Mouse (Mus musculus) regulatory T cell (primary cell): ENCODE data around the gene Klk1b1.
"Not testable (repeated sequence)": the region's sequence is repeated elsewhere in the genome, so short reads cannot be mapped to it uniquely, and the experiment has no call there.

ENCODE experiments used
- in situ Hi-C: fragments of 300-600 bp; cut with MboI, MseI; formaldehyde crosslinking; loops from one replicate; pipeline ENCODE4 v1.15.1; 2025; ENCODE audit warnings: high pct_unique_total_duplicates

Klk1b1 gene

GRCm38 (mm10) chr7:44004847-44005246, 38.3 kb downstream of the Klk1b1 start:
- in situ Hi-C loops: loop anchor here (5.0 kb wide), 1 partner anchor 73 kb away; the partner anchor contains the start of gene Klk15

- in situ Hi-C loops: not testable (repeated sequence)
Observed at GRCm38 (mm10) chr7:44011868-44012267, 45.3 kb downstream of the Klk1b1 start, which contains the start of gene Klk1b26. Klk1b26 (plus strand) TSS chr7:44012168.

DNA sequence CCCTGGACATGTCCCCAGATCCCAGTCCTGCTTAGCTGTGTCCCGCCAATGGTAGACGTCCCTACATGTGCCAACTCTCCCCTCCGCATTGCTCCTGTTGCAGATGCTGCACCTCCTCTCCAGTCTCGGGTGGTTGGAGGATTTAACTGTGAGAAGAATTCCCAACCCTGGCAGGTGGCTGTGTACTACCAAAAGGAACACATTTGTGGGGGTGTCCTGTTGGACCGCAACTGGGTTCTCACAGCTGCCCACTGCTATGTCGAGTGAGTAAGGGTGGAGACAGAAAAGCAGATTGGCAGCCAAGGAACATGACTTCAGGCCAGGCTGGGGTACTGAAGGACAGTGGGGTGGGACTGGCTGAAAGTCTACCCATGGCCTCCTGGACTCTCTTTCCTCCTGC, 48.1 kb downstream of the Klk1b1 start:
- in situ Hi-C loops: not testable (repeated sequence)

DNA sequence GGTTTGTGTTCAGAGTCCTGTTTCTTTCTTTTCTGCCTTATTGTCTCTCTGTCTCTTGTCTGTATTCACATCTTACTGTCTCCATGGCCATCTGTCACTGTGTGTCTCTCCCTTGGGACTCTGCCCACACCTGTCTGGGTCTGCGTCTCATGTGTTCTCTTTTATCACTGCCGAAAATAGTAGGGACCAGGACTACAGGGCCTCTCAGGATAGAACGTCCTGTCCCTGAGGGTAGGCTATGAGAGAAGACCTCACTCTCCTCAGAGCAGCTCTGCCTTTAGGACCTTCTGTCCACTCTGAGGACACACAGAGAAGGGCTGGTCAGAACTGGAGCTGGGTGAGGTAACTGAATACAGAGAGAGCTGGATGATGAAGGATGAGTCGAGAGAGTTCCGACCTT, 48.5 kb downstream of the Klk1b1 start:
- in situ Hi-C loops: no loop called here
